Mouse (Mus musculus) heart, embryonic 15.5 days (tissue): Measurements from ENCODE around the gene Cped1. TPM values are rescaled to one million over a fixed set of nuclear protein-coding genes. Genes with fewer than 3 reads are reported as not detected.
A peak's percentile ranks its signal among the peaks of the same experiment; 100 is the strongest.

Experiments used
- ATAC-seq: fragments of 200-750 bp; cut with Nextera tagmentation; replicated peaks from 2 replicates; pipeline ENCODE4 v1.8.0; 2017; ENCODE audit warnings: low read depth, moderate TSS enrichment; ENCODE audit not compliant: insufficient number of reproducible peaks, insufficient read depth, low FRiP score
- H3K27ac ChIP-seq: fragments of 300-500 bp; sonication (generic); 2 replicates; pipeline ENCODE4 v1.5.1; 2015; ENCODE audit warnings: mild to moderate bottlenecking, inconsistent platforms
- H3K27me3 ChIP-seq: fragments of 300-500 bp; sonication (generic); 2 replicates; pipeline ENCODE4 v1.6.1; 2015; ENCODE audit warnings: inconsistent platforms
- H3K36me3 ChIP-seq: fragments of 300-500 bp; sonication (generic); 2 replicates; pipeline ENCODE4 v1.6.1; 2015; ENCODE audit warnings: mild to moderate bottlenecking, inconsistent platforms
- H3K4me1 ChIP-seq: fragments of 300-500 bp; sonication (generic); replicated peaks from 2 replicates; pipeline ENCODE4 v1.6.1; 2015; ENCODE audit warnings: inconsistent platforms
- H3K4me2 ChIP-seq: fragments of 300-500 bp; sonication (generic); 2 replicates; pipeline ENCODE4 v1.6.1; 2015; ENCODE audit warnings: inconsistent platforms, mild to moderate bottlenecking, moderate library complexity
- H3K4me3 ChIP-seq: fragments of 300-500 bp; sonication (generic); 2 replicates; pipeline ENCODE4 v1.5.1; 2015; ENCODE audit warnings: mild to moderate bottlenecking, inconsistent platforms
- H3K9ac ChIP-seq: fragments of 300-500 bp; sonication (generic); 2 replicates; pipeline ENCODE4 v1.6.1; 2015; ENCODE audit warnings: mild to moderate bottlenecking, inconsistent platforms
- H3K9me3 ChIP-seq: fragments of 300-500 bp; sonication (generic); replicated peaks from 2 replicates; pipeline ENCODE4 v1.6.1; 2016; ENCODE audit warnings: inconsistent platforms
- WGBS: fragments of 180-500 bp; shearing (Covaris S2); methylation state at CpG from one replicate; pipeline ENCODE4 v1.1.7; 2015; ENCODE audit warnings: mixed read lengths; 5-methylcytosine and 5-hydroxymethylcytosine counted together
- polyA plus RNA-seq: library from polyadenylated mRNA; unstranded; fragments of >200 nt; fragmentation: Nextera tagmentation; extraction: Ambion mirVana; gene quantifications from 2 replicates; pipeline ENCODE4 v1.2.1, GENCODE M21; 2015

Gene Cped1
- polyA plus RNA-seq, 1 experiment from 2014 or later, result 4.7 TPM

DNA sequence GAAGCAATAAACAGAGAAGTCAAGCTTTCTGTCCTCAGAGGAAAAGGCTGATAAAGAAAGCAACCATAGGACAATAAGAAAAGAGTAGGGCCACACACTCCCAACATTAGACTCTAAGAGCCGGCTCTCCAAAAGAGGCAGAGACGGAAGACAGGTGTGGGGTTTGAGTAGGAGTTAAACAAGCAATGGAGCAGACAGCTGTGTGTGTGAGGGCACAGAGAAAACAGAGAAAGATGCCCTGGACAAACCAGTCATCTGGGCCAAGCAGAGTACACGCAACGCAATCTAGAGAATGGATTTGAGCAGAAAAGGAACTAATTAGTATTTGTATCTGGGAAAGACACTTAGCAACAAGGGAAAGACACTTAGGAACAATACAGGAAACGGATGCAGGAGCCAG lies 227.5 kb downstream of the Cped1 start:
- no peak overlapping the region for H3K4me2 ChIP-seq
- no peak for ATAC-seq

DNA sequence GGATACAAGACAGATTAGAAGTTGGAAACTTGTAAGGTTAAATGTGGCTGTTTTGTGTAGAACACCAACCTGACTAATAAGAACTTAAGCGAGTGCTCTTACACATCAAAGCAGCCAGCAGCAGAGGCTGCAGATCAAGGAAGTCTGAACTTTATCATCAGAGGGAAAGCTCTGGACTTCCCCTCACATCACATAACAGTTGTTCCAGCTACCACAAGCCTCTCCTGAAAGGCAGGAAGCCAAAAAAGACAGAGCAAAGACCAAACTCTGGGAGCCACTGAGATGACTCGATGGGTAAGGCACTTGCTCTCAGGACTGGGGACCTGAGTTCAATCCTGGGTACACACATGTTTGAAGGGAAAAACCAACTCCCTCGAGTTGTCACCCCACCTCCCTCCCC lies 228.1 kb downstream of the Cped1 start:
- no peak for ATAC-seq
- no peak overlapping the region for H3K27ac ChIP-seq
- H3K4me2 ChIP-seq, result no peak overlapping the region
- H3K27me3 ChIP-seq, result no peaks in the 10 kb centered on the region
- no peak overlapping the region for H3K4me3 ChIP-seq
- H3K4me1 ChIP-seq, result 0 out of 2 replicates have a peak, but pooled peaks cover 3% of the 10 kb centered on the region
- no peaks in the 10 kb centered on the region for H3K9me3 ChIP-seq
- no peaks in the 10 kb centered on the region for H3K36me3 ChIP-seq
- no peak overlapping the region for H3K9ac ChIP-seq
- WGBS, result 35% methylated on average over 3 of the region's 3 CpGs

More for the DNA sequence above, 227.5 kb downstream of the Cped1 start:
- Histone ChIP-seq H3K9me3 (no peaks in the 10 kb centered on the region), H3K27ac (no peak overlapping the region), H3K4me3 (no peak overlapping the region), H3K36me3 (no peaks in the 10 kb centered on the region), H3K27me3 (no peaks in the 10 kb centered on the region), H3K4me1 (0 out of 2 replicates have a peak, but pooled peaks cover 3% of the 10 kb centered on the region), H3K9ac (no peak overlapping the region)
- 84% methylated on average over 5 of the region's 5 CpGs for WGBS

DNA sequence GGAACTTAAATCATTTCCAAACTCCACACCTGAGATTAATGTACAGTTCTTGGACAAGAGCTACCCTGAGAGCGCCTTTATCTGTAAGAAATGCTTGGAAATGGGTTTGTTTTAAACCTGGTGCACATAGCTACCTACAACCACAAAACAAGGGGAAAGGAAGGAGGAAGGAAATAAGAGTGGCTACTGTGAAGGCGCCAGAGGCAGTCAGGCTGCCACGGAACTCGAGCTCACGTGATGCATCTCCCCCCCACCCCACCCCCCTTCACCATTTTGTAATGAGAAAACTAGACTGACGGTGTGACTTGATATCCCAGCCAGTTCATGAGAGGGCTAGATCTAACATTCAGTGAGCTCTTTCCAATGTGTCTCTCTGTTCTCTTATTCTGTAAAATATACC lies 228.9 kb downstream of the Cped1 start:
- WGBS, result 80% methylated on average over 6 of the region's 6 CpGs
- no peaks in the 10 kb centered on the region for H3K9me3 ChIP-seq
- no peak for ATAC-seq

DNA sequence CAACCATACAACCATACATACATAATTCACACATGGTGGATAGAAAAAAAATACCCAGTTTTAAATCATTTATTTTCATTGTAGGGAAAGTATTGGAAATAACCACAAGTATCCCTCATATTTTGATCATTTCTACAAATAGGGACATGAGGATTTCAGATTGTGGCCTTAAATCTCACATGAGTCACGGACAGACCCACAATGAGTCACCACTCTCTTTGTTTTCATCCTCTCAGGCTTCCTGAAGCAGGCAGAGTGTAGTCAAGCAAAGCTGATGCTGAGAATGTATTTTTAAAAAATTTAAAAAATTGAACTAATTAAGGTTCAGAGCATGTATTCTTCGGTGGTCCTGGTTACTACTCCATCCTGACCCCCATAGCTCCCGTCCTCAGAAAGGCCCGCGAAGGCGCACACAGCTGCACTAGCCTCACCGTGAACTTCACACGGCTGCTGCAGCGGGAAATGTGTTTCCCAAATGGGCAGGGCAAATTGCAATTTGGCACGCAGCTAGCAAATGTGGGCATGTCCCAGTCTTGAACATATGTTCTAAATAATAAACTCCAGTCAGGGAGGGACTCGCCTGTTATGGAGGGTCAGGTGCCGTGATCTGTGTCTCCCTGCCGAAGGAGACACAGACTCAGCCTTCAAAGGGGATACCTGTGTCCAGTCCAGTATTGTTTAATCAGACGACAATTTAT lies 230.7 kb downstream of the Cped1 start:
- Histone ChIP-seq H3K36me3 (no peaks in the 10 kb centered on the region), H3K4me1 (peaks cover 6% of the 10 kb centered on the region; the same call in 1 of the 2 replicates), H3K9ac (no peak overlapping the region), H3K27ac (no peak overlapping the region), H3K27me3 (no peaks in the 10 kb centered on the region), H3K4me2 (no peak overlapping the region), H3K9me3 (no peaks in the 10 kb centered on the region), H3K4me3 (no peak overlapping the region)
- 90% methylated on average over 14 of the region's 14 CpGs for WGBS
- no peak for ATAC-seq

More for the DNA sequence above, 228.9 kb downstream of the Cped1 start:
- no peaks in the 10 kb centered on the region for H3K27me3 ChIP-seq
- 0 out of 2 replicates have a peak, but pooled peaks cover 3% of the 10 kb centered on the region for H3K4me1 ChIP-seq
- no peak overlapping the region for H3K27ac ChIP-seq
- no peak overlapping the region for H3K4me2 ChIP-seq
- no peak overlapping the region for H3K9ac ChIP-seq
- H3K4me3 ChIP-seq, result no peak overlapping the region
- no peaks in the 10 kb centered on the region for H3K36me3 ChIP-seq

DNA sequence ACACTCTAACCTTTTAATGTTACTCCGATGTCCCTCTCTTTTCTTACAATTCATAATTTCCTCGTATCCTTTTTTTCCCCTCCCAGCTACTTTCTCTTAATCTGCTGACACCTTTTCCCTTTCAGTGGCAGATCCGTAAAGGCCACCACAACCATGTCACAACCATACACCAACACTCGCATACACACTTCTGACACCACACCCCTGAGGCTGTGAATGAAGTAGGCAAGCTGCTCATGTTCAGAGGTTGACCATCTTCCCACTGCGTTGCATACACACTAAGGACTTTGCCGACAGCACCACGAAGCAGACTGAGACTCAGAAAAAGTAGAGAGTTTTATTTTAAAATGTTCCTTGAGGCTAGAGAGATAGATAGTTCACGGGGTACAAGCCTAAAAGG lies 235.4 kb downstream of the Cped1 start:
- peaks cover 3% of the 10 kb centered on the region; the same call in 1 of the 2 replicates for H3K4me1 ChIP-seq
- H3K9me3 ChIP-seq, result no peaks in the 10 kb centered on the region
- no peak for ATAC-seq
- no peaks in the 10 kb centered on the region for H3K27me3 ChIP-seq
- no peak overlapping the region for H3K4me3 ChIP-seq
- peak overlapping the region; percentile 20 for H3K27ac ChIP-seq
- no peaks in the 10 kb centered on the region for H3K36me3 ChIP-seq
- 77% methylated on average over 8 of the region's 8 CpGs for WGBS
- no peak overlapping the region for H3K4me2 ChIP-seq
- no peak overlapping the region for H3K9ac ChIP-seq

DNA sequence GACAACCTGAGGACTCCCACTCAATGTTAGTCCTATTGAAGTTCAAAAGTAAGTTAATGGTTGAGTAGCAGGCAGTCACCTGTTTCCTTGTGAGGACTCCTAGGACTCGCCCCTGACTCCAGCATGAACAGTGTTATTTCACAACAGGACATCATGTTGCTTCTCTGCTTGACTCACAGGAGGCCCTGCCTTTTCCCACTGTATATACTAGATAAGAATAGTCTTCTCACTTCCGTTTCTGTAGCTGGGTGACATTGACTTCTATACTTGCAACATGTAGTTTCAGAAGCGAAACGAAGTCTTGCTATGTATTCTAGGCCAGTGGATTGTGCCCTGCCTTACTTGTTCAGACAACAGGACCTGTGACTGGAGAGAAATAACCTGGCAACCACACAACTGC lies 236.4 kb downstream of the Cped1 start:
- no peak overlapping the region for H3K9ac ChIP-seq
- 73% methylated on average over 4 of the region's 4 CpGs for WGBS

DNA sequence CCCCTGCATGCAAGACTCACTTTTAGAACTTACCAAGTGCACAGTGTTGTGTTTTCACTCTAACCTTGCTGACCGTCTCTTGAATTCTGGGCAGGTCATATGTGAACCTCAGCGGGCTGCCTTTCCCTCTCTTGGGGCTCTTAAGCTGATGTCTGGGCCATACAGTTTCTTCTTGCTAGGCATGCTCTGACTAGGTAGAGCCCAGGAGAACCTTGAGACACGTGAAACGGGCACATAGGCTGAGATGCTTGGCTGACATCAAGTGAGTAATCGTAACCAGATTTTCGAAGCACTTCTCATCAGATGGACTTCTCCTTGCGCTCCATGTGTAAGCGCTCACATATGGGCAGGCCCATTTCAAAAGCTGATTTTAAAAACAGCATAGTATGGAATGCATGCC lies 237.2 kb downstream of the Cped1 start:
- no peak overlapping the region for H3K27ac ChIP-seq
- peaks cover 3% of the 10 kb centered on the region; the same call in 1 of the 2 replicates for H3K4me1 ChIP-seq
- no peaks in the 10 kb centered on the region for H3K27me3 ChIP-seq
- no peaks in the 10 kb centered on the region for H3K36me3 ChIP-seq
- H3K4me3 ChIP-seq, result no peak overlapping the region
- 88% methylated on average over 8 of the region's 8 CpGs for WGBS
- H3K9me3 ChIP-seq, result no peaks in the 10 kb centered on the region
- H3K4me2 ChIP-seq, result no peak overlapping the region
- no peak for ATAC-seq
- H3K9ac ChIP-seq, result no peak overlapping the region

More for the DNA sequence above, 236.4 kb downstream of the Cped1 start:
- Histone ChIP-seq H3K27me3 (no peaks in the 10 kb centered on the region), H3K36me3 (no peaks in the 10 kb centered on the region), H3K4me1 (peaks cover 3% of the 10 kb centered on the region; the same call in 1 of the 2 replicates), H3K27ac (no peak overlapping the region), H3K4me3 (no peak overlapping the region), H3K9me3 (no peaks in the 10 kb centered on the region), H3K4me2 (no peak overlapping the region)
- no peak for ATAC-seq

DNA sequence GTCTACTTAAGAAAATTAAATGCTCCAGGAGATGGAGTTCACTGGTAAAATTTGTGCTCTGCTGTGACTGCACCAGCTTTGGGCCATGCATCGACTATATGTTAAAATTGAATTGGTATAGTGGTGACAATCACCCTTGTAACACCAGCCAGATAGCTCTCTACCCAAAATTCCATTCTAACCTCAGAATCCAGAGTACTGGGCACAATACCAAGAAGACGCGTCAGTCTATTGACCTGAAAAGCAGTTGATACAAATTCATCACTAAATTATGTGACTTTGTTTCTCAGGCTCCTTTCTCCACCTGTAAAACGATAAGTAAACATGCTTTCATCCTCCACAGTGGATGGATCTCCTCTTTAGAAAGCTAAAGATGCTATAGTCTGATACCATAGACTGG lies 238.6 kb downstream of the Cped1 start:
- H3K9me3 ChIP-seq, result no peaks in the 10 kb centered on the region
- WGBS, result 92% methylated on average over 4 of the region's 4 CpGs

DNA sequence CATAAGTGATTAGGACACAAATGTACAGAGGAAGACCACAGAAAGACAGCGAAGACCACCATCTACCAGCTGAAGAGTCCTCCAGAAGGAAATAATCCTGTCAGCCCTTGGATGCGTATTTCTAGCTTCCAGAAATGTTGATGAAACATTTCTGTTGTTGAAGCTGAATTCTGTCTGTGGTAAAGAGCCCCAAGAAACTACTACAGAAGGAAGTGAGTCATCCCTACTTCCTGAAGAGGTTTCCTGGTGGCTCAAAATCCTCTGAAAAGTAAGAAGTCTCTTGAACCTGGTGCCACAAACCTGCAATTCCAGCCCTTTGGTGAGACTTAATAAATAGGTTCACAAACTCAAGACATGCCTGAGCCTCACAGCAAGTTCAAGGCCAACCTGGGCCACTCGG lies 245.5 kb downstream of the Cped1 start:
- H3K36me3 ChIP-seq, result no peaks in the 10 kb centered on the region
- H3K4me2 ChIP-seq, result no peak overlapping the region
- H3K27ac ChIP-seq, result no peak overlapping the region
- no peak overlapping the region for H3K9ac ChIP-seq
- no peaks in the 10 kb centered on the region for H3K9me3 ChIP-seq
- no peak overlapping the region for H3K4me3 ChIP-seq
- no peak for ATAC-seq
- WGBS, result 79% methylated on average over 3 of the region's 3 CpGs
- no peaks in the 10 kb centered on the region for H3K4me1 ChIP-seq
- no peaks in the 10 kb centered on the region for H3K27me3 ChIP-seq

More for the DNA sequence above, 238.6 kb downstream of the Cped1 start:
- no peak overlapping the region for H3K27ac ChIP-seq
- no peaks in the 10 kb centered on the region for H3K36me3 ChIP-seq
- ATAC-seq, result no peak
- no peaks in the 10 kb centered on the region for H3K27me3 ChIP-seq
- peaks cover 3% of the 10 kb centered on the region; the same call in 1 of the 2 replicates for H3K4me1 ChIP-seq
- H3K4me2 ChIP-seq, result no peak overlapping the region
- H3K9ac ChIP-seq, result no peak overlapping the region
- H3K4me3 ChIP-seq, result no peak overlapping the region

DNA sequence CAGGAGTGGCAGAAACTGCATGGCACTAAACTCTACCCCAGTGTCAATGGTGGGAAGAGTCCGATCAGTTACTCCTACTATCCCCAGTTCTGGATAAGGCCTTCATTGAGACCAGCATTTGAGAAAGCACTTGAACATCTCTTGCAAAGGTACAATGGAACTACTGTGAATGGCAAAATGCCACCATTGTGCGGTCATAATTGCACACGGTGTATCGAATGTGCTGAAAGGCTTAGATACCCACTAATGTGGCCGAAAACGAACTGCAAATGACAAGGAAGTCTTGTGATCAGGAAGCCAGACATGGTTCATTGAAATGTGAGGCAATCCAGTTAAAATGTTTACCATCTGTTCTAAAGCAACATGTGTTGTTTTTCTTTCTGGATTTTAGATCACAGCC lies 247.8 kb downstream of the Cped1 start:
- no peak overlapping the region for H3K27ac ChIP-seq

DNA sequence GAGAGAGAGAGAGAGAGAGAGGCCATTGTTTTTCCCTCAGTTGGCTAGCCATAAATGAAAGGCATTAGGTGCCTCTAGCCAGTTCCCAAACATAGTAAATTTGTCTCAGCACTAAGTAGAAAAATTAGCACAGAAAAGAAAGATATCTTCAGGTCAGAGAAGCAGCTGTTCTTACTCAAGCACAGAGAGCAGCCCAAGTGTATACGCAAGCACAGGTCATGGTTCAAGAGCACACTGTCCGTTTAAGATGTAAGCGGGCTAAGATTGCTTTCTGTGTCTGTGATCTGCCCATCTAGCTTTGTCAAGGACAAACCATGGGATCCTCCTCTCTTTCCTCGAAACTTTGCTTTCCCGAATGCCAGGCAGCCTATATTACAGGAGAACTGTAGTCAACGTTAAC lies 249.4 kb downstream of the Cped1 start:
- Histone ChIP-seq H3K36me3 (no peaks in the 10 kb centered on the region), H3K27ac (no peak overlapping the region), H3K9ac (no peak overlapping the region), H3K4me3 (no peak overlapping the region), H3K4me1 (no peaks in the 10 kb centered on the region), H3K27me3 (no peaks in the 10 kb centered on the region), H3K4me2 (no peak overlapping the region), H3K9me3 (no peaks in the 10 kb centered on the region)
- ATAC-seq, result no peak
- 76% methylated on average over 6 of the region's 6 CpGs for WGBS

More for the DNA sequence above, 247.8 kb downstream of the Cped1 start:
- no peaks in the 10 kb centered on the region for H3K4me1 ChIP-seq
- no peaks in the 10 kb centered on the region for H3K27me3 ChIP-seq
- H3K9ac ChIP-seq, result no peak overlapping the region
- no peak for ATAC-seq
- no peak overlapping the region for H3K4me2 ChIP-seq
- no peaks in the 10 kb centered on the region for H3K9me3 ChIP-seq
- no peaks in the 10 kb centered on the region for H3K36me3 ChIP-seq
- no peak overlapping the region for H3K4me3 ChIP-seq
- 71% methylated on average over 6 of the region's 6 CpGs for WGBS

DNA sequence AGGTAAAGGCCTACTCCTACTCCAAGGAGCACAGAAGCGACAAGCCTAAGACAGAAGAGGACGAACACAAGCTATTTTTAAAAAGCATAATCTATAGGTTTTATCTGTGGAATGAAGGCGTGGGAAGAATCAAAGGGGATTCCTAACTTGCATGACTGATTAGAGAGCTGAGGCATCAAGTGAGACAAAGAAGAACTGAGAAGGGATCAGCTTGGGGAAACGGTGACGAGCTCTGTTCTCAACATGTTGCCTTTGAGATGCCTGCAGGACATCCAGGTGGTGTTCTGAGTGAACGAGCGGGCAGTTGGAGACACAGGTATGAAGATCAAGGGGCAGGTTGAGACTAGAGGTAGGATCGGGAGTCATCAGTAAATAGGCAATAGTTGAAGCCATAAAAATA lies 257.6 kb downstream of the Cped1 start:
- WGBS, result 51% methylated on average over 8 of the region's 8 CpGs

More for the DNA sequence above, 257.6 kb downstream of the Cped1 start:
- H3K4me2 ChIP-seq, result no peak overlapping the region
- H3K36me3 ChIP-seq, result no peaks in the 10 kb centered on the region
- no peak overlapping the region for H3K27ac ChIP-seq
- H3K9me3 ChIP-seq, result no peaks in the 10 kb centered on the region
- H3K4me3 ChIP-seq, result no peak overlapping the region
- H3K9ac ChIP-seq, result no peak overlapping the region
- peaks cover 8% of the 10 kb centered on the region; the same call in 1 of the 2 replicates for H3K4me1 ChIP-seq
- no peaks in the 10 kb centered on the region for H3K27me3 ChIP-seq
- no peak for ATAC-seq
